Comparison of ENCODE assay signal across 8 mouse cellular contexts in genomic region chr4:129741251-129741973, GRCm38 (mm10). TPM values are rescaled to one million over a fixed set of nuclear protein-coding genes. Genes with fewer than 3 reads are reported as not detected.
DNase-seq lines count a peak whose midpoint lies in the region; ATAC-seq and TF ChIP-seq lines count a peak whose summit lies in the region.

No protein-coding gene starts in this region.

- under 1% methylated on average over 62 of the region's 62 CpGs for WGBS in embryonic facial prominence, embryonic 15.5 days
- WGBS in heart, embryonic 10.5 days, result under 1% methylated on average over 62 of the region's 62 CpGs
- under 1% methylated on average over 58 of the region's 62 CpGs for WGBS in kidney, embryonic 15.5 days
- WGBS in liver, embryonic 12.5 days (ENCODE audit: insufficient replicate concordance), result under 1% methylated on average over 62 of the region's 62 CpGs

- peak overlapping the region; percentile 56 for H3K4me2 ChIP-seq in embryonic facial prominence, embryonic 15.5 days (replicated peaks)
- peak overlapping the region; percentile 65 for H3K4me2 ChIP-seq in kidney, embryonic 15.5 days
- H3K4me2 ChIP-seq in liver, embryonic 12.5 days, result peak overlapping the region; percentile 82
- peak overlapping the region; percentile 78 for H3K4me2 ChIP-seq in myocyte (ENCODE audit: low read depth)

- H3K4me1 ChIP-seq in embryonic facial prominence, embryonic 15.5 days, result peaks cover 22% of the 10 kb centered on the region
- H3K4me1 ChIP-seq in heart, embryonic 10.5 days, result peaks cover 19% of the 10 kb centered on the region
- H3K4me1 ChIP-seq in kidney, embryonic 15.5 days, result peaks cover 29% of the 10 kb centered on the region
- peaks cover 54% of the 10 kb centered on the region for H3K4me1 ChIP-seq in liver, embryonic 12.5 days

- no peaks in the 10 kb centered on the region for H3K27me3 ChIP-seq in embryonic facial prominence, embryonic 15.5 days
- H3K27me3 ChIP-seq in heart, embryonic 10.5 days (ENCODE audit: insufficient read depth, poor library complexity, severe bottlenecking), result no peaks in the 10 kb centered on the region
- H3K27me3 ChIP-seq in kidney, embryonic 15.5 days, result no peaks in the 10 kb centered on the region
- H3K27me3 ChIP-seq in liver, embryonic 12.5 days (replicated peaks), result no peaks in the 10 kb centered on the region
- no peaks in the 10 kb centered on the region for H3K27me3 ChIP-seq in myocyte (ENCODE audit: control insufficient read depth, insufficient read depth, insufficient read length)
- H3K27me3 ChIP-seq in splenic B cell, adult 2 months (ENCODE audit: control insufficient read depth, insufficient read depth, low read length, poor library complexity, severe bottlenecking), result no peaks in the 10 kb centered on the region

- no peak; the same call in 1 of the 2 replicates for ATAC-seq in embryonic facial prominence, embryonic 15.5 days (ENCODE audit: insufficient number of reproducible peaks, low FRiP score, low TSS enrichment, low read depth)
- peak; percentile 5; the same call in 1 of the 2 replicates for ATAC-seq in kidney, embryonic 15.5 days (replicated peaks; ENCODE audit: low FRiP score)
- peak; percentile 24; the same call in 1 of the 2 replicates for ATAC-seq in liver, embryonic 12.5 days

- H3K36me3 ChIP-seq in embryonic facial prominence, embryonic 15.5 days, result no peaks in the 10 kb centered on the region
- H3K36me3 ChIP-seq in heart, embryonic 10.5 days, result peaks cover 8% of the 10 kb centered on the region
- H3K36me3 ChIP-seq in kidney, embryonic 15.5 days, result no peaks in the 10 kb centered on the region
- H3K36me3 ChIP-seq in liver, embryonic 12.5 days, result peaks cover 19% of the 10 kb centered on the region
- H3K36me3 ChIP-seq in myocyte (ENCODE audit: control insufficient read depth, insufficient read depth), result no peaks in the 10 kb centered on the region
- H3K36me3 ChIP-seq in splenic B cell, adult 2 months (ENCODE audit: control insufficient read depth, insufficient read depth, low read length, poor library complexity, severe bottlenecking), result 0 out of 2 replicates have a peak, but pooled peaks cover 2% of the 10 kb centered on the region

- peak overlapping the region; percentile 82 for H3ac ChIP-seq in myocyte (ENCODE audit: control insufficient read depth, insufficient read length)

- H3K9ac ChIP-seq in embryonic facial prominence, embryonic 15.5 days, result peak overlapping the region; percentile 100
- H3K9ac ChIP-seq in kidney, embryonic 15.5 days, result peak overlapping the region; percentile 100
- H3K9ac ChIP-seq in liver, embryonic 12.5 days, result peak overlapping the region; percentile 99

- H3K4me3 ChIP-seq in embryonic facial prominence, embryonic 15.5 days (replicated peaks), result peak overlapping the region; percentile 100
- H3K4me3 ChIP-seq in heart, embryonic 10.5 days, result peak overlapping the region; percentile 75
- peak overlapping the region; percentile 96 for H3K4me3 ChIP-seq in kidney, embryonic 15.5 days (replicated peaks)
- peak overlapping the region; percentile 100 for H3K4me3 ChIP-seq in liver, embryonic 12.5 days
- H3K4me3 ChIP-seq in myocyte, result peak overlapping the region; percentile 96

- peaks cover 54% of the 10 kb centered on the region for H3K79me2 ChIP-seq in myocyte (ENCODE audit: control insufficient read depth, insufficient read depth)

- peak; percentile 67 for DNase-seq in 3T3-L1 (ENCODE audit: low read depth, low spot score)
- DNase-seq in adrenal gland, postnatal 14 days, result peak; percentile 71
- peak; percentile 80 for DNase-seq in heart, embryonic 10.5 days (ENCODE audit: low spot score)
- peak; percentile 42 for DNase-seq in splenic B cell, adult 2 months (ENCODE audit: low read depth, low spot score)

- no peak for TF ChIP-seq POLR2A in myocyte (IDR thresholded peaks at IDR 0.05; ENCODE audit: insufficient read length, low read depth)

- peak overlapping the region; percentile 99 for H3K27ac ChIP-seq in embryonic facial prominence, embryonic 15.5 days (replicated peaks)
- peak overlapping the region; percentile 97 for H3K27ac ChIP-seq in heart, embryonic 10.5 days
- H3K27ac ChIP-seq in kidney, embryonic 15.5 days, result peak overlapping the region; percentile 98
- H3K27ac ChIP-seq in liver, embryonic 12.5 days, result peak overlapping the region; percentile 92

- no peaks in the 10 kb centered on the region for H3K9me3 ChIP-seq in embryonic facial prominence, embryonic 15.5 days (replicated peaks)
- no peaks in the 10 kb centered on the region for H3K9me3 ChIP-seq in heart, embryonic 10.5 days
- H3K9me3 ChIP-seq in kidney, embryonic 15.5 days (replicated peaks), result no peaks in the 10 kb centered on the region
- no peaks in the 10 kb centered on the region for H3K9me3 ChIP-seq in liver, embryonic 12.5 days (replicated peaks)

TF ChIP-seq in myocyte, 11 proteins besides CTCF, POLR2A, EP300 and RAD21:
- TF ChIP-seq TCF12 (IDR thresholded peaks at IDR 0.05; ENCODE audit: insufficient read depth, poor library complexity, severe bottlenecking), result no peak
- no peak for TF ChIP-seq REST (IDR thresholded peaks at IDR 0.05; ENCODE audit: insufficient read depth, insufficient read length)
- no peak for TF ChIP-seq SRF (IDR thresholded peaks at IDR 0.05; ENCODE audit: control insufficient read depth, insufficient read length, low read depth)
- no peak for TF ChIP-seq USF1 (IDR thresholded peaks at IDR 0.05; ENCODE audit: low read depth)
- TF ChIP-seq MYOG (IDR thresholded peaks at IDR 0.05; ENCODE audit: control insufficient read depth in 1 of 3, insufficient read depth in 1 of 3, insufficient read length in 2 of 3, low read depth in 2 of 3), result no peak
- TF ChIP-seq TCF3 (IDR thresholded peaks at IDR 0.05; ENCODE audit: insufficient read length, low read depth), result no peak
- no peak for TF ChIP-seq CEBPB (IDR thresholded peaks at IDR 0.05; ENCODE audit: insufficient read depth, poor library complexity, severe bottlenecking)
- no peak for TF ChIP-seq MYOD1 (IDR thresholded peaks at IDR 0.05; ENCODE audit: control insufficient read depth in 1 of 3, insufficient read length in 2 of 3, low read depth in 2 of 3)

RNA-seq across cellular contexts. Expression of gene Khdrbs1, which starts 0.7 kb away (rescaled TPM):
- 69.2 and 78.4 TPM in 2 replicates for total RNA-seq in adrenal gland, postnatal 14 days (2021)
- polyA plus RNA-seq in embryonic facial prominence, embryonic 15.5 days (2015; fragmentation: Nextera tagmentation; extraction: Ambion mirVana), result 98.8 and 99.1 TPM in 2 replicates
- polyA plus RNA-seq in heart, embryonic 10.5 days (2016; fragmentation: Nextera tagmentation; extraction: Ambion mirVana), result 93.7 and 115 TPM in 2 replicates
- 118 and 125 TPM in 2 replicates for polyA plus RNA-seq in kidney, embryonic 15.5 days (2015; fragmentation: Nextera tagmentation; extraction: Ambion mirVana)
- 59.4 and 60.2 TPM in 2 replicates for polyA plus RNA-seq in liver, embryonic 12.5 days (2016; fragmentation: Nextera tagmentation; extraction: Ambion mirVana)
- polyA plus RNA-seq in myocyte (2012; fragmentation: generic; extraction: Trizol), result 40.4 TPM

RNA-seq across cellular contexts. Expression of gene Tmem39b, which starts 44.8 kb away (rescaled TPM):
- total RNA-seq in adrenal gland, postnatal 14 days (2021), result 11.6 and 12.9 TPM in 2 replicates
- polyA plus RNA-seq in embryonic facial prominence, embryonic 15.5 days (2015; fragmentation: Nextera tagmentation; extraction: Ambion mirVana), result 13.5 and 15.0 TPM in 2 replicates
- 8.2 and 12.2 TPM in 2 replicates for polyA plus RNA-seq in heart, embryonic 10.5 days (2016; fragmentation: Nextera tagmentation; extraction: Ambion mirVana)
- polyA plus RNA-seq in kidney, embryonic 15.5 days (2015; fragmentation: Nextera tagmentation; extraction: Ambion mirVana), result 20.2 and 21.6 TPM in 2 replicates
- 4.9 and 6.0 TPM in 2 replicates for polyA plus RNA-seq in liver, embryonic 12.5 days (2016; fragmentation: Nextera tagmentation; extraction: Ambion mirVana)
- polyA plus RNA-seq in myocyte (2012; fragmentation: generic; extraction: Trizol), result 9.7 TPM
